Mouse (Mus musculus) small intestine, adult 2 months (tissue): ENCODE measurements around the gene Sys1. TPM values are rescaled to one million over a fixed set of nuclear protein-coding genes. Genes with fewer than 3 reads are reported as not detected.

Experiments
- H3K27ac ChIP-seq: fragments of 200-500 bp; 2 replicates; pipeline ENCODE4 v1.5.1; 2012; ENCODE audit warnings: low read depth, low read length, control low read depth, inconsistent platforms; ENCODE audit not compliant: insufficient read depth
- H3K27me3 ChIP-seq: fragments of 200-500 bp; 2 replicates; pipeline ENCODE4 v1.6.1; 2012; ENCODE audit warnings: mild to moderate bottlenecking, moderate library complexity, low read length, inconsistent platforms; ENCODE audit not compliant: control insufficient read depth, insufficient read depth
- H3K36me3 ChIP-seq: fragments of 200-500 bp; 2 replicates; pipeline ENCODE4 v1.6.1; 2012; ENCODE audit warnings: mild to moderate bottlenecking, low read length, control low read depth, inconsistent platforms; ENCODE audit not compliant: control insufficient read depth, insufficient read depth
- H3K4me1 ChIP-seq: fragments of 200-500 bp; 2 replicates; pipeline ENCODE4 v1.6.1; 2012; ENCODE audit warnings: low read length, inconsistent platforms, mixed read lengths; ENCODE audit not compliant: control insufficient read depth, insufficient read depth, insufficient read length
- H3K4me3 ChIP-seq: fragments of 200-500 bp; 2 replicates; pipeline ENCODE4 v1.5.1; 2012; ENCODE audit warnings: low read depth, mild to moderate bottlenecking, control low read depth, inconsistent platforms, low read length, moderate library complexity
- CTCF ChIP-seq: fragments of 200-500 bp; IDR thresholded peaks from 2 replicates; pipeline ENCODE4 v1.5.1; 2012; ENCODE audit warnings: low read depth, mild to moderate bottlenecking, control low read depth, inconsistent platforms, low read length, moderate library complexity, mixed read lengths; ENCODE audit not compliant: insufficient replicate concordance, insufficient read length; ENCODE audit errors: extremely low read depth
- POLR2A ChIP-seq: fragments of 200-500 bp; IDR thresholded peaks from 2 replicates; pipeline ENCODE4 v1.6.1; 2012; ENCODE audit warnings: low read depth, mild to moderate bottlenecking, control low read depth, inconsistent platforms, low read length, moderate library complexity
- WGBS: fragments of 180-500 bp; shearing (Covaris S2); methylation state at CpG from one replicate; pipeline ENCODE4 v1.1.7; 2018; 5-methylcytosine and 5-hydroxymethylcytosine counted together
- polyA plus RNA-seq: library from polyadenylated mRNA; depleted of rRNA; stranded (reverse); fragments of >200 nt; gene quantifications from 2 replicates; pipeline ENCODE4 v1.2.3, GENCODE M21; 2012

Gene Sys1
- polyA plus RNA-seq, 1 experiment: 276 TPM

- peaks cover 25% of the 10 kb centered on the region for H3K4me1 ChIP-seq
- TF ChIP-seq POLR2A: no peak
- no peak for TF ChIP-seq CTCF
- peaks cover 70% of the 10 kb centered on the region for H3K36me3 ChIP-seq
- WGBS: 57% methylated on average over 5 of the region's 5 CpGs
- no peak overlapping the region for H3K27ac ChIP-seq
- no peaks in the 10 kb centered on the region for H3K27me3 ChIP-seq
- H3K4me3 ChIP-seq: no peak overlapping the region
These were observed 29.8 kb upstream of the Sys1 start for GRCm38 (mm10) chr2:164426952-164427351.

- no peak overlapping the region for H3K4me3 ChIP-seq
- TF ChIP-seq CTCF: no peak
- TF ChIP-seq POLR2A: no peak
- H3K27ac ChIP-seq: no peak overlapping the region
- peaks cover 69% of the 10 kb centered on the region for H3K36me3 ChIP-seq
- 39% methylated on average over 5 of the region's 5 CpGs for WGBS
- peaks cover 25% of the 10 kb centered on the region for H3K4me1 ChIP-seq
- no peaks in the 10 kb centered on the region for H3K27me3 ChIP-seq
These were observed 28.3 kb upstream of the Sys1 start for GRCm38 (mm10) chr2:164428451-164428850.

GRCm38 (mm10) chr2:164429881-164430615, 26.7 kb upstream of the Sys1 start:
- H3K36me3 ChIP-seq: peaks cover 57% of the 10 kb centered on the region
- peak overlapping the region; percentile 3; the same call in 1 of the 2 replicates for H3K4me3 ChIP-seq
- 50% methylated on average over 15 of the region's 15 CpGs for WGBS
- H3K27me3 ChIP-seq: no peaks in the 10 kb centered on the region
- peak overlapping the region; percentile 25; the same call in 1 of the 2 replicates for H3K27ac ChIP-seq
- peaks cover 34% of the 10 kb centered on the region for H3K4me1 ChIP-seq
- TF ChIP-seq POLR2A (no peak), CTCF (no peak)

GRCm38 (mm10) chr2:164430697-164431096, 26.1 kb upstream of the Sys1 start:
- no peaks in the 10 kb centered on the region for H3K27me3 ChIP-seq
- H3K36me3 ChIP-seq: peaks cover 51% of the 10 kb centered on the region
- H3K4me1 ChIP-seq: peaks cover 40% of the 10 kb centered on the region
- peak overlapping the region; percentile 29; the same call in 1 of the 2 replicates for H3K4me3 ChIP-seq
- H3K27ac ChIP-seq: peak overlapping the region; percentile 25; the same call in 1 of the 2 replicates
- TF ChIP-seq POLR2A: no peak
- no peak for TF ChIP-seq CTCF
- WGBS: 12% methylated on average over 7 of the region's 7 CpGs

- WGBS: 24% methylated on average over 9 of the region's 9 CpGs
- peak overlapping the region; percentile 36 for H3K4me3 ChIP-seq
- peak overlapping the region; percentile 98 for H3K27ac ChIP-seq
- TF ChIP-seq POLR2A (no peak), CTCF (no peak)
- peaks cover 47% of the 10 kb centered on the region for H3K4me1 ChIP-seq
- H3K36me3 ChIP-seq: peaks cover 42% of the 10 kb centered on the region
- H3K27me3 ChIP-seq: no peaks in the 10 kb centered on the region
These were observed 24.9 kb upstream of the Sys1 start for GRCm38 (mm10) chr2:164431676-164432465.

GRCm38 (mm10) chr2:164432541-164433191, 24.1 kb upstream of the Sys1 start:
- H3K27me3 ChIP-seq: no peaks in the 10 kb centered on the region
- peak overlapping the region; percentile 98 for H3K27ac ChIP-seq
- TF ChIP-seq CTCF (no peak), POLR2A (no peak)
- peaks cover 34% of the 10 kb centered on the region for H3K36me3 ChIP-seq
- H3K4me1 ChIP-seq: peaks cover 50% of the 10 kb centered on the region
- 11% methylated on average over 22 of the region's 22 CpGs for WGBS
- H3K4me3 ChIP-seq: peak overlapping the region; percentile 34
